Mouse (Mus musculus) cerebellum, adult 9-11 months (tissue): Measurements from ENCODE around the gene Zfp385a.
"Not testable (repeated sequence)": the region's sequence is repeated elsewhere in the genome, so short reads cannot be mapped to it uniquely, and the experiment has no call there.

ENCODE experiments used
- DNase-seq: peaks from one replicate; pipeline ENCODE4 v3.0.0; 2022

Zfp385a gene

DNA sequence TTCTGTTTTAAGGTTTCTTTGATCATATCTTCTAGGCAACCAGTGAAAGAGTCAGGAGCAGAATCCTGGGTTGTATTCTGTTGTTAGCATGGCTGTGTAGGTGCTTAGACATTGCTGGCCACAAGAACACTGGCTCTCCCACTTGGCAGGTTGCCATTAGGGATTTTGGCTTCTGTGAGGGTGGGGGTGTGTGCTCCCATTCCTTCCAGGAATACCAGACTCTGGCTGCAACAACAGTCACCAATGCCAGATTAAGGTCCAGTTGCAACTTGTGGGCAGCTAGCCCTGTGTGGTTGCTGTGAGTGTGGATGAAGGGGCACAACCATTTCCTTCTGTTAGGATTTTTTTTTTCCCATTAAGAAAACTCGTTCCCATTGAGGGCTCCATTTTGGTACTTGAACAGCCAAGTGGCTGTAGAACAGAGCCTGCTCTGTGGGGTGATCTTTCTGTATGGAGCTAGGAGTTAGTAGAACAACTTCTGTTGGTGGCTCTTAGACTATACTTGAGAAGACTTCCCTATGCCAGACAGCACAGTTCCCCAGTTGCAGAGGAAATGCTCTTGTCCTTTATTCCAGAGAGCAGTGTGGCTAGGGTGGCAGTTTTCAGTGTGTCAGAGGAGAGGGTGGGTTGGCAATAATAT is 54.0 kb downstream of the Zfp385a start:
- DNase-seq: peak; percentile 42

DNA sequence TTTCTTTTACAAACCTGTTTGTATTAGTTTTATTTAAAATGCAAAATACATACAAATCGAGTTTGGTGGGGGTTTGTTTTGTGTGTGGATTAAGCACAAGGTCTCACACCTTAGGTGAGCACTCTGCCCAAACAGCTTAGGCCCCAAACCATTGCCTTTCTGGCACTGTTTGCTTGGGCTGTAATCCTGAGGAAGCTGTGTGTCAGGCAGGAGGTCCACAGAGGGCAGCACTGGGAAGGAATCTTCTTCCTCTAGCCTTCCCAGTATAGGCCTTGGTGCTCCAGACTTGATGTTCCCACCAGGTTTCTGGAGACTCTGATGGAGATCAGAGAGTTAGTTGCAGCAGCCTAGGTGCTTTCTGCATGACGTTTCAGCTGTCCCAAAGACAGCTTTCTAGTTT is 55.2 kb downstream of the Zfp385a start:
- no peak for DNase-seq

GRCm38 (mm10) chr15:103284066-103284465 is 55.8 kb downstream of the Zfp385a start:
- no peak for DNase-seq

GRCm38 (mm10) chr15:103281465-103282205 is 58.3 kb downstream of the Zfp385a start:
- DNase-seq: no peak

DNA sequence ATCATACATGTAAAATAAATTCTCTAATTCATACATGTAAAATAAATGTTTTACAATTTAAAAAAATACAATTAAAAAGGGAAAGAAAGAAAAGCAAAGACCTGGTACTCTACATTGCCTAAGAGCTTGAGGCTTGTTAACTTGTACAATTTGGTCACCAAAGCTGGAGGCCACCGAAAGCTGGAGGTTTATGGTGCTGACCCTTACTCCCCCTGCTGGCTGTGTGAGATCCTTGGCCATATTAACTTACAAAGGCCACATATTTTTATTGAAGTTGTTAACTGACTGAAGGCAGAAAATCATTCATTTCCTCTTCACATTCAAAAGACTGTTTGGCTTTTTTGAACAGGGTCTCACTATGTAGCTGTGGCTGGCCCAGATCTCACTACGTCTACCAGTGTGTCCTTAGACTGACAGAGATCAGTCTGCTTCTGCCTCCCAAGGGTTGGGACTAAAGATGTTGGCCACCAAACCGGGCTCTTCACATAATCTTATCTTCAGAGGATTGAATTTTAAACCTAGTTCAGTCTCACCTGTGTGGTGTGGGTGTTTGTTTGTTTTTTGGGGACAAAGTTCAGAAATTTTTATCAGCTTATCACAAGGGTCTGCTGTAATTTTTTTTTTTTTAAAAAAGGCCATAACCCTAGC is 59.0 kb downstream of the Zfp385a start:
- DNase-seq: no peak

- DNase-seq: no peak
Observed at GRCm38 (mm10) chr15:103279750-103280149, 60.1 kb downstream of the Zfp385a start.

- no peak for DNase-seq
Observed at GRCm38 (mm10) chr15:103277949-103278348, 61.9 kb downstream of the Zfp385a start.

GRCm38 (mm10) chr15:103275943-103276342 is 64.0 kb downstream of the Zfp385a start:
- not testable (repeated sequence) for DNase-seq

- peak; percentile 99 for DNase-seq
Observed at GRCm38 (mm10) chr15:103272419-103273279, 67.2 kb downstream of the Zfp385a start, which contains the start of gene Copz1. Gene Copz1 (plus strand): TSS chr15:103272714.

DNA sequence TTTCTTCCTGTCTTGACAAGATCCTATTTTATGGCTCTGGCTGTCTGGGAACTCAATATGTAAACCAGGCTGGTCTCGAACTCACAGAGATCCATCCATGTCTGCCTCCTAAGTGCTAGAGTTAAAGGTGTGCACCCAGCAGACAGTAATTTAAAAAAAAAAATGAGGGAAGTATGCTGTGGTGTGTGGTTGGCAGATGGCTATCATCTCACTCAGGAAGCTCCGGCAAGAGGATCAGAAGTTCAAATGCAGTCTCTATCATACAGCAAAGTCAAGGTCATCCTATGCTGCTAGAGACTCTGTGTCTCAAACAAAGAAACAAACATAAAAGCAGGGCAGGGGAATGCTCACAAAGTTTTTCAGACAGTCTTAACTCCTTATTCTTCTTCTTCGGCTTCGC is 71.0 kb downstream of the Zfp385a start:
- DNase-seq: no peak

DNA sequence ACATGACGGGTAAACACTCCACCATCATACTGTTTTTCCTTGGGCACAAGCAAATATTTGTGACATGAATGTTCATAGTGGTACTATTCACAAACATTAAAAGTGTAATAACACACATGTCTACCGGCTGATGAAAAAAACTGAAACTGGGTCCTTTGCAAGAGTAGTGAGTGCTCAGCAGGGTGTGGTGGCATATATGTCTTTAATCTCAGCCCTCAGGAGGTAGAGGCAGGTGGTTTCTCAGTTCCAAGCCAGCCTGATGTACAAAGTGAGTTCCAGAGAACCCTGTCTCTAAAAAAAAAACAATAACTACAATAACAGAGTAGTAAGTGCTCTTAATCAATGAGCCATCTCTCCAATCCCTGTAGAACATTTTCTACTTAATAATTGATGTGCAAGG is 75.1 kb downstream of the Zfp385a start:
- no peak for DNase-seq
